Mouse (Mus musculus) limb, embryonic 10.5 days (tissue): ENCODE results near the gene Grk2. TPM values are rescaled to one million over a fixed set of nuclear protein-coding genes. Genes with fewer than 3 reads are reported as not detected.

ENCODE experiments used
- DNase-seq: peaks from one replicate; pipeline ENCODE4 v3.0.0-alpha.2; 2017; ENCODE audit warnings: low spot score
- H3K27ac ChIP-seq: fragments of 300-500 bp; sonication (generic); 2 replicates; pipeline ENCODE4 v1.5.1; 2016; ENCODE audit warnings: mild to moderate bottlenecking
- H3K27me3 ChIP-seq: fragments of 300-500 bp; sonication (generic); 2 replicates; pipeline ENCODE4 v1.6.1; 2016; ENCODE audit warnings: low read depth, mild to moderate bottlenecking; ENCODE audit not compliant: poor library complexity, severe bottlenecking
- H3K36me3 ChIP-seq: fragments of 300-500 bp; sonication (generic); 2 replicates; pipeline ENCODE4 v1.6.1; 2016; ENCODE audit warnings: mild to moderate bottlenecking, moderate library complexity
- H3K4me1 ChIP-seq: fragments of 300-500 bp; sonication (generic); 2 replicates; pipeline ENCODE4 v1.6.1; 2016
- H3K4me3 ChIP-seq: fragments of 300-500 bp; sonication (generic); 2 replicates; pipeline ENCODE4 v1.5.1; 2016; ENCODE audit warnings: mild to moderate bottlenecking, moderate library complexity
- H3K9me3 ChIP-seq: fragments of 300-500 bp; sonication (generic); replicated peaks from 2 replicates; pipeline ENCODE4 v1.6.1; 2016; ENCODE audit warnings: mild to moderate bottlenecking
- WGBS: fragments of 180-500 bp; shearing (Covaris S2); methylation state at CpG from one replicate; pipeline ENCODE4 v1.1.7; 2016; 5-methylcytosine and 5-hydroxymethylcytosine counted together
- polyA plus RNA-seq: library from polyadenylated mRNA; unstranded; fragments of >200 nt; fragmentation: Nextera tagmentation; extraction: Ambion mirVana; gene quantifications from 2 replicates; pipeline ENCODE4 v1.2.1, GENCODE M21; 2016

Gene Grk2
- polyA plus RNA-seq, 1 experiment from 2014 or later: 14.6 TPM

DNA sequence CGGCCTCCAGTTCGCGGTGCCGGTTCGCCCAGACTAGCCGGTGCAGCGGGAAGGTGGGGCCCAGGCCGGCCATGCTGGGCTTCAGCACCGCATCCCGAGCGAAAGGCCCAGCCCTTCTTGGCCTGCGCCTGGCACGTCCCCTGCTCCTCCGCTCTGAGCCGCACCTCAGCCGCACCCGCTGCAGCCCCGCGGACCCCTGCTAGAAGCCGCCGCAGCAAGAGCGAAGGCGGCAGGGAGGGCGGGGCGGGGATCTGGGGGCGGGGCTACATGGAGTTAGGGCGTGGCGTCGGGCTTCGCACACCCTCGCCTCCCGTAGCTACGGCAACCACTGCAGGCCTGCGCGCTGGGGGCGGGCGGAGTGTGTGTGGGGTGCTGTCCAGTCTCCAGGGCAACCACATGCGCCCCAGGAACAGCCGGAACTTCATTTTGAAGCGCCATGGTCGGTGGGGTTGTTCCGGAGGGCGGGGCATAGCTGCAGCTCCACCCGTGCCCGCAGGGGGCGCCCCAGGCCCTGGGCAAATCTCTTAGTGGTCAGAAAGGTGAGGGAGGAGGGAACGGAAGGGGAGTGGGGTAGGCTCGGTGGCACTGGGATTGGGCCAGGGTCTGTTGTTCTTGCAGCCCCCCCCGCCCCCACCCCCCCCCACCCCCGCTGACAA, 23.0 kb downstream of the Grk2 start, which contains the start of gene Ankrd13d:
Gene Ankrd13d, minus strand, starts transcription at position 240 of the 656 bp plus-strand sequence.
- H3K36me3 ChIP-seq: peaks cover 36% of the 10 kb centered on the region
- no peaks in the 10 kb centered on the region for H3K9me3 ChIP-seq
- DNase-seq: peak; percentile 92
- H3K4me1 ChIP-seq: peaks cover 19% of the 10 kb centered on the region
- peak within 1 kb of the TSS; percentile 83 for H3K27ac ChIP-seq
- H3K4me3 ChIP-seq: peak within 1 kb of the TSS; percentile 77
- under 1% methylated on average over 50 of the region's 50 CpGs for WGBS
- peaks cover 18% of the 10 kb centered on the region for H3K27me3 ChIP-seq

DNA sequence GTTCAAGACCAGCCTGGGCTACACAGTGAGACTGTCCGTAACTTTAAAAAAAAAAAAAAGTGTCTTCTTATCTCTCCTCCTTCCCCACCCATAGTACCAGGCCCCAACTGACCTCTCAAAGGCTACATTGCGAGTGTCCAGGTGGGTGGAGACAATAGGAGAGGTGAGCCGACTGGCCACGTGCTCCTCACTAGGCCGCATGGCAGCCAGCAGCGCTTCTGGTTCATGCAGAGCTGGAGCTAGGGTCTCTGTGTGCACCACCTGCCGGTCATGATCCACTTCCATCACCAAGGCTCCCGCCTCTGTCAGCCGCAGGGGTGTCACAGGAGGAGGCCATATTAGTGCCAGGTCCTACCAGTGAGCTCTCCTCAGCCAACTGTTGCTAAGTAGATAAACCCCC, 25.6 kb downstream of the Grk2 start:
- Histone ChIP-seq H3K4me3 (no peak overlapping the region), H3K9me3 (no peaks in the 10 kb centered on the region), H3K27ac (no peak overlapping the region), H3K4me1 (peaks cover 17% of the 10 kb centered on the region), H3K36me3 (peaks cover 10% of the 10 kb centered on the region), H3K27me3 (peaks cover 18% of the 10 kb centered on the region)
- 94% methylated on average over 9 of the region's 9 CpGs for WGBS
- DNase-seq: no peak

DNA sequence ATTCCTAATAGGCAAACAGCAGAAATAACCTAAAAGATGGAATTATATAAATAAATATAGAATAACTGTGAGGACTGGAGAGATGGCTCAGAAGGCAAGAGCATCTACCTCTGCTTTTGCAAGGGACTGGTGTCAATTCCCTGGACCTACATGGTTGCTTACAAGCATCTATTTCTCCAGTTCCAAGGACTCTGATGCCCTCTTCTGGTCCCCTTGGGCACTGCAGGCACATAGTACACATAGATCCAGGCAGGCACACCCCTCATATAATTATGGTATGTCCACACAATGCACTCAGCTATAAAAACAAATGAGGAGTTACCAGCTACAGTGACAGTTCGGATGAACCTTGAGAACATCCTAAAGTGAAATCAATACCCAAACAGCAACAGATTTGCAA, 26.5 kb downstream of the Grk2 start:
- H3K9me3 ChIP-seq: no peaks in the 10 kb centered on the region
- H3K4me3 ChIP-seq: no peak overlapping the region
- WGBS: 88% methylated on average over 1 of the region's 1 CpGs
- peaks cover 18% of the 10 kb centered on the region for H3K27me3 ChIP-seq
- no peak overlapping the region for H3K27ac ChIP-seq
- no peak for DNase-seq
- H3K4me1 ChIP-seq: peaks cover 17% of the 10 kb centered on the region
- H3K36me3 ChIP-seq: peaks cover 6% of the 10 kb centered on the region

DNA sequence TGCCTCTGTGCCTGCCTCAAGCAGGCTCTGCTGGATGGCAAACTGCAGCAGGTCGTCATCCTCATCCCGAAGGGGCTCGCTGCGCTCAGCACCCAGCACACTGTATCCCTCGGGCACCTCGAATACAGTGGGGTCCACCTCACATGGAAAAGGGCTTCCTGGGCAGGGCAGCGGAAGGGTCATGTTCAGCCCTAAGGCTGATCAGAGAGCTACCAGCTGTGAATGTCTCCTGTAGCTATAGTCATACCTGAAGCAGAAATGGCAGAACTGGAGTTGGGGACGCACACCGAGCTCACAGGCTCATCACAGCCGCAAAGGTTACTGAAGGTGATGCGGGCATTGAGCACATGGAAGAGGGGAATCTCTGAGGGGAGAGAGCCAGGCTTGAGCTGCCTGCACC, 35.0 kb downstream of the Grk2 start:
- Histone ChIP-seq H3K4me3 (no peak overlapping the region), H3K36me3 (no peaks in the 10 kb centered on the region), H3K27me3 (peaks cover 58% of the 10 kb centered on the region), H3K9me3 (no peaks in the 10 kb centered on the region), H3K4me1 (peaks cover 12% of the 10 kb centered on the region), H3K27ac (no peak overlapping the region)
- DNase-seq: no peak
- 92% methylated on average over 11 of the region's 11 CpGs for WGBS

DNA sequence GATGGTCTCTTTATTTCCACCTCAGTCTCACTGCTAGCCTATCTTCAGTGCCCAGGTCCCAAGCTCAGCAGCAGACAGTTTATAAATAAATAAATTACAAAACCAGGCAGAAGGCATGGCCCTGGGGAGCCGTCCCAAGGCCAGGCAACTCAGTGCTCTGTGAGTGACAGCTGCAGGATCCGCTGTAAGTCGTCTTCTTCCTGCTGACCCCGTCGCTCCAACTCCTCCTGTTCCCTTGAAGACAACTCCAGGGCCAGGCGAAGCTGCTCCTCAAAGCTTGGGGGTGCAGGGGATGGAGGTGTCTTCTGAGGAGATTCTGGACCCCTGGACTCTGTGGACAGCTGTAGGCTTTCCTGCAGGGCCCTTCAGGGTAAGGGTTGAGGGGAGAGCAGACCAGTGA, 35.8 kb downstream of the Grk2 start:
- no peak overlapping the region for H3K27ac ChIP-seq
- WGBS: 71% methylated on average over 6 of the region's 6 CpGs
- H3K27me3 ChIP-seq: peaks cover 64% of the 10 kb centered on the region
- H3K36me3 ChIP-seq: no peaks in the 10 kb centered on the region
- H3K4me1 ChIP-seq: peaks cover 12% of the 10 kb centered on the region
- no peaks in the 10 kb centered on the region for H3K9me3 ChIP-seq
- DNase-seq: no peak
- H3K4me3 ChIP-seq: no peak overlapping the region

DNA sequence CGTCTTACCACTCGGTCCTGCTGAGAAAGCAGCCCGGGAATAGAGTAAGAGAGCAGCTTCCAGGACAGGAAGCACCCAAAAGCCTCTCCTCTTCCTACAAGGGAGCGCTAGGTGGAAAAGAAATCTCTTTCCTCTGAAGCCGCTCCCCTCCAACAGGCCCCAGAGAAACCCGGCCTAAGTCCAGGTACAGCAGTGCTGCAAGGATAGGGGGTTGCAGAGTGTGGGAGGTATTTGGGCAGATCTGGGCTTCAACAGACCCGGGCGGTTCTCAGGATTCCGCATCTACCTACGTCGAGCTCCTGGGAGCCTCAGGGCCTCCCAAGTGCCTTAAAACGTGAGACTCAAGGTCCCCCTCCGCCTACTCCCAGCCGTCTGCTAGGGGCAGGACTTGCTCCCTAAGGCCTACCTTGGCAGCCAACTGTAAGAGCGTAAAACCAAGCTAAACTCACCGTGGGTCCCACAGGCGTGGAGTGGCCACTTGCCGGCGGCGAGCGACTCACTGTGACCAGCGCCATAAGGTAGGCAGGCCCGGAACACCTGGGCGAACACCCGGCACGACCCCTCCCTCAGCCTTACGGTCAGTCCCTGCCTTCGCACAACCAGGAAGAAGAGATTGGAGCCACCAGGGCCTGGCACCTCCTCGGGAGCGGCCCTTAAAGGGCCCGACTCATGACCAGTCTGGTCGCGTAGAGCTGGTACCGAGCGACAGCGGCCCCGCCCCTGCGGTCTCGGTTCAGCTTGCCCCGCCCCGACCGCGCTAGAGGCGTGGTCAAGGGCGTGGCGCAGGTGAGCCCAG, 37.3 kb downstream of the Grk2 start, which contains the start of gene Ssh3:
Gene Ssh3, minus strand, starts transcription at position 615 of the 796 bp plus-strand sequence.
- Histone ChIP-seq H3K27ac (peak within 1 kb of the TSS; percentile 47; the same call in 1 of the 2 replicates), H3K4me3 (peak within 1 kb of the TSS; percentile 56), H3K36me3 (no peaks in the 10 kb centered on the region), H3K9me3 (no peaks in the 10 kb centered on the region), H3K4me1 (peaks cover 13% of the 10 kb centered on the region), H3K27me3 (peaks cover 68% of the 10 kb centered on the region)
- 4% methylated on average over 46 of the region's 46 CpGs for WGBS
- DNase-seq: peak; percentile 54

DNA sequence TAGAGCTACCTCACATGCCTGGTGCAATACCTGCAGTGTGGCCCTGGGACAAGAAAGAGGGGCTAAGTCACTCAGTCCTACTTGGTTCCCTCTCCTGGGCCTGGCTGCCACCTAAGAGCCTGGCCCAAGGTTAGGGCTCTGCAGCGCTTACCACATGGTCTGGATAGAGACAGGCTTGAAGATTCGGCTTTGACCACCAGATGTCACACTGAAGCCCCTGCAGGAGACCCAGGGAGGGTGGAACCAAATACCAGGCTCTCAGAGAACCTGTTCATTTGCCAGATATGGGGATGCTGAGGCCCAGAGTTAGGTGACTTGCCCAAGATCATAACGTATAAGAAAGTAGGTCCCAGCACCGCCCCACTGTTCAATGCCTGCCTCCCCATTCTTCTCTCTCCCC, 40.1 kb downstream of the Grk2 start:
- DNase-seq: no peak
- Histone ChIP-seq H3K4me1 (peaks cover 18% of the 10 kb centered on the region), H3K4me3 (no peak overlapping the region), H3K36me3 (no peaks in the 10 kb centered on the region), H3K9me3 (no peaks in the 10 kb centered on the region), H3K27me3 (peaks cover 63% of the 10 kb centered on the region), H3K27ac (no peak overlapping the region)
- 62% methylated on average over 4 of the region's 4 CpGs for WGBS

DNA sequence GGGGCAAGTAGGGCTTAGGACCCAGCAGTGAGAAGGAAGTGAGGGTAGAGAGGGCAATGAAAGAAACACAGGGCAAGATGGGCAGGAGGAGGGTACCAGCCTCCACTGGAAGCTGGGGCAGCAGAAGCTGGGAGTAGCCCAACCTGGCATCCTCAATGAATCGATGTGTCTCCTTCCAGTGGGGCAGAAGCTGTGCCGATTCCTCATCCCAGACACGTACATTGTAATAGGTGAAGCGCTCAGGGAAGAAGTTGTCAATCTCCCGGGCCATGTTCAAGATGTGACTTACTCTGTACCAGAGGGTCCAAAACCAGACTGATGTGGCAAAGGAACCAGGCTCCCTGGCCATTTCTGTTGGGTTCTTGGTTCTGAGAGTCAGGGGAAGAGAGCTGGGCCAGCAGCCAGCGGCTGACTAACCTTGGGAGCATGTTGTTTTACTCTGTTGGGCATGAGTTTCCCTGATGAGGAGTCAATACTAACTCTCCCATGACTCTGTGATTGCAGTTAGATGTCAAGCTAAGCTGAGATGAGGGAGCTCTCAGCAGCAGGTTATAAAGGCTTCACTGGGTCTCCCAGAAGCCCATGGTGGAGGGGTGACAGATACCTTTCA, 41.7 kb downstream of the Grk2 start:
- no peak overlapping the region for H3K27ac ChIP-seq
- H3K36me3 ChIP-seq: no peaks in the 10 kb centered on the region
- H3K4me1 ChIP-seq: peaks cover 17% of the 10 kb centered on the region
- DNase-seq: no peak
- H3K9me3 ChIP-seq: no peaks in the 10 kb centered on the region
- WGBS: 95% methylated on average over 6 of the region's 6 CpGs
- H3K4me3 ChIP-seq: no peak overlapping the region
- peaks cover 47% of the 10 kb centered on the region for H3K27me3 ChIP-seq

DNA sequence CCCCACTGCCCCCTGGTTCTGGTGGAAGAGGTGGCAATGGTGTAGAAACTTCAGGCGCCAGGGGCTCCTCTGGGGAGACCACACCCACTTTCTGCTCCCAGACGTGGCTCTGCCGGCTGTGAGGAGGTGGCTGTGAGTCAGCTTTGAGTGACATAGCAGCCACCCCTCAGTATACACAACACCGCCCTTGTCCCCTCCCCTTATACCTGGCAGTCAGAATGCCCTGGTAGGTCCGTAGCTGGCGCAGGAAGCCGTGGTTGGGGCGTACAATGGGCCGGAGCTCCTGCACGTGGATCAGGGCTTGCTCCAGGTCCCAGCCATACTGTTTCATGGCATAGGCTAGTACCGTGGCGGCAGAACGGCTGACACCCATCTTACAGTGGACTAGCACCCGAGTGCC, 42.3 kb downstream of the Grk2 start:
- DNase-seq: no peak
- 67% methylated on average over 14 of the region's 14 CpGs for WGBS
- no peak overlapping the region for H3K27ac ChIP-seq
- H3K36me3 ChIP-seq: no peaks in the 10 kb centered on the region
- no peaks in the 10 kb centered on the region for H3K9me3 ChIP-seq
- peaks cover 41% of the 10 kb centered on the region for H3K27me3 ChIP-seq
- no peak overlapping the region for H3K4me3 ChIP-seq
- peaks cover 11% of the 10 kb centered on the region for H3K4me1 ChIP-seq

DNA sequence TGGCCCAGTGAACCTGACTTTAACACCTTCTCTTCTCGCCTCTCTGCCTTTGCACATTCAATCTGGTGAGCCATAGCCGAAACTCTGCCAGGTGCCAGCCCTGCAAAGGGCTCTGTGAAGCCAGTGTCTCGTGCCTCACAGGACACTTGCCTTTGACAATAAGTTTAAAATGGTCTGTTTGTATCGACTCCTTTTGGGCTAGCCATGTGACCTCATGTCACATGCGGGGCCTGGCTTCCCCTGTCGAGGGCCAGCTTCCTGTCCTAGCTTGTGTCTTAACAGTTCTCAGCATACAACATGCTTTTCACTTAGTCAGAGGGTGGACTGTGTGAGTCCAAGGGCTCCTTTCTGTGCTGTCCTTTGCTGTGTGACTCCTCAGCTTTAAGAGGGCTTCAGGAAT, 43.3 kb downstream of the Grk2 start:
- no peak for DNase-seq
- peaks cover 11% of the 10 kb centered on the region; the same call in 1 of the 2 replicates for H3K4me1 ChIP-seq
- no peak overlapping the region for H3K27ac ChIP-seq
- H3K36me3 ChIP-seq: no peaks in the 10 kb centered on the region
- peaks cover 31% of the 10 kb centered on the region for H3K27me3 ChIP-seq
- H3K9me3 ChIP-seq: no peaks in the 10 kb centered on the region
- WGBS: 83% methylated on average over 6 of the region's 6 CpGs
- no peak overlapping the region for H3K4me3 ChIP-seq

DNA sequence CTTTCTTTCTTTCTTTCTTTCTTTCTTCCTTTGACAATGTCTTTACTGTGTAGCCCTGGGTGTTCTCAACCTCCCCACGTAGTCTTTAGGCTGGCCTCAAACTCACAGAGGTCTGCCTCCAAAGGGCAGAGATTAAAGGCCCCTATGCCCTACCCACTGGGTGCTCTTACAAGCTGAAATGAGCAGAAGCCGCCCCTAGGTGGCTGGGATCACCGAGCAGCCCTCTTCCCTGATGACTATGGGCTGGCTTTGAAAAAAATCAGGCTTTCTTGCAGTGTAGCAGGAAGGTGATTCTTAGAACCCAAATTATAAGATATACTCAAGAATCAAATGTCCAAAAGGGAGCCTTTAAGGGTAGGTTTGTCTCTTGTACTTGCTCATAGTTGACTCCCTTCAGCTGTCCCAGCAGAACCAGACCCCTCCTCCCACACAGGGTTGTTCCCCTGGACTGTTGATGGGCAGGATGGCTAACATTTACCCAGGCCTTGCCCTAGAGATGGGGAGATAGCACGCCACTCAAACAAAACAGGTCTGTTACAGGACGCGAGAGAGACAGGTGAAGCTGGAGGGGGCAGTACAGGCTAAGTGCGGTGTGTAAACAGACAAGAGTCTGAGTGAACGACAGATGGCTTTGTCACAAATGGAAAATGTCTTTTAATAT, 44.9 kb downstream of the Grk2 start:
- WGBS: 64% methylated on average over 8 of the region's 8 CpGs
- no peaks in the 10 kb centered on the region for H3K36me3 ChIP-seq
- no peak for DNase-seq
- H3K4me3 ChIP-seq: no peak overlapping the region
- H3K9me3 ChIP-seq: no peaks in the 10 kb centered on the region
- H3K27ac ChIP-seq: no peak overlapping the region
- peaks cover 16% of the 10 kb centered on the region; the same call in 1 of the 2 replicates for H3K27me3 ChIP-seq
- H3K4me1 ChIP-seq: peaks cover 16% of the 10 kb centered on the region

DNA sequence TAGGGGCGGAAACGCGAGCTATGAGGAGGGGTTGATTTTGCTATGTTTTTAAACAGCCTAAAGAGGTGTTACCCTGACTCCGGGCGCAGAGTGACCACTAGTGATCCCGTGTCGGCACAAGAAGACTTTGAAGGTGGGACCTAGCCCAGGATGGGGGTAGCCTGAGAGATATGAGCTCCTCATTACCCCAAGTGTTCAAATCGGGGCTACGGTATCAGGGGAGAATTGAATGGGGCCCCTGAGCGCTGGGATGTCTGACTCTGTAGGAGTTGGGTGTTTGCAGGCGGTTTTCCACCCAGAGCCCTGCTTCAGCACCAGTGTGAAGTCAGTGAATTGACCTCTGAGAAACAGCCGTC, 48.1 kb downstream of the Grk2 start:
- Histone ChIP-seq H3K4me1 (peaks cover 10% of the 10 kb centered on the region), H3K36me3 (no peaks in the 10 kb centered on the region), H3K27me3 (peaks cover 6% of the 10 kb centered on the region; the same call in 1 of the 2 replicates), H3K9me3 (no peaks in the 10 kb centered on the region), H3K4me3 (peak overlapping the region; percentile 72), H3K27ac (peak overlapping the region; percentile 83)
- WGBS: 22% methylated on average over 12 of the region's 12 CpGs
- no peak for DNase-seq
